Mouse (Mus musculus): Measurements from ENCODE around the gene Tbxa2r.

The Tbxa2r gene

DNA sequence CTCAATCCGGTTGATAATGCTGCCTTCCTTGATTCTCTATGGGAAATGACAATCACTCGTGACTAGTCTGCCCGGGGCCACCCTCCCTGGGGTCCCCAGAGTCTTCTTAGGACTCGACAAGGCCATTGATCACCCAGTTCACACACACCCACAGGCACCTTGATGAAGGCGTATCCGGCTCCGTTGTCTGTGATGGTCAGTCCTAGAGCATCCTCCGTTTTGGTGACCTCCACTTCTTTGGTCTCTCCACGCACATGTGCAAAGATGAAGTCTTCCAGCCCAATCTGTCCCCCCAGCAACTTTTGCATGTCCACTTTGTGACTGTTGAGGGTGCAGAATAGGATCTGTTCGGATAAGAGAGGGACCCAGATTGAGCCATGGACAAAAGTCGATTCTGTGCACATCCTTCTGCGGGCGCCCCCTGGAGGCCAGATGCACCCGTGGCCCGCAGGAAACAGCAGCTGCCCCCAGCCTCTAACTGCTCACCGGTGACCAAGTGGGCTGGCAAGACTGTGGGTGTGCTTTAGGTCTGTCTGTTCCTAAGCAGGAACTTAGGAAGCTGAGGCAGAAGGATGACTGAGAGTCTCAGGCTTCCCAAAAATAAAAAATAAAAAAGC lies 12.9 kb downstream of the Tbxa2r start:
- in situ Hi-C loops (cut with MboI; ENCODE audit: unreplicated experiment in 2 of 2), result loop anchor here (5.0 kb wide), 2 partner anchors 49 to 54 kb away; partner anchors contain the start of genes Pip5k1c (in 1 of the 2) and Tjp3 (in 1 of the 2)

DNA sequence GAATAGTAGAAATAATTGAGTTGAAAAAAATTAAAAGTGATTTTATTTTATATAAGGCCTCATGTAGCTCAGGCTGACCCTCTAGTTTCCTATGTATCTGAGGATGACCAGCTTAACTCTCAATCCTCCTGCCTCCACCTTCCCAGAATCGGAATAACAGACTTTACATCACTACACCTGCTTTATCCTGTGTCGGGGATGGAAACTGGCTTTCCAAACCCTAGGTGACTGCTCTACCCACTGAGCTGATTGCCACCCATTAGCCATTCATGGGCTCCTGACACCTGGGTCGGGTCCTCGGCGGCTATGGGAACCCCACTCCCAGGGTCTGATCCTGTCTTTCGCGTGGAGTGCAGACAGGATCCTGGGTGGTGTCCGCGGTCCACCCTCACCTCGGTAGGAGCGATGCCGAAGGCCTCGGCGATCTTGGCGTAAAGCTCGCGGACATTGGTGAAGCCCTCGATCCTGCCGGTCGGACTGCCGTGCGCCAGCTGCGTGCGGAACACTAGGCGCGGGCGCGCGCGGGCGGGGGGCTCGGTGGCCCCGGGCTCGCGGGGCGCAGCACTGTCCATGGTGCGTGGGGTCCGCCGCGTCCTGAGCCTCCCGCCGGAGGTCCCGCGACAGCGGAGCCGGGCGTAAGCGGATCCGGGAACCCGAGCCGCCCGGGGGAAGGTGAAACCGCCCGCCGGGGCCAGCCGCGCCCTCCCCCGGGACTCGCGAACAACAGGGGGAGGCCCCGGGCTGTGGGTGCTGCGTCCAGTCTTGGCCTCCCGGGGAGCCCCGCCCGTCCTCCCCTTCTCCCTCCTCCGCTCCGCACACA lies 14.4 kb downstream of the Tbxa2r start, which contains the start of gene Gipc3:
Gene Gipc3, minus strand, starts transcription at position 581 of the 820 bp plus-strand sequence.
- in situ Hi-C loops (cut with MboI; ENCODE audit: unreplicated experiment in 2 of 2), result loop anchor here (5.0 kb wide), 2 partner anchors 51 to 56 kb away; partner anchors contain the start of genes Pip5k1c (in 1 of the 2) and Tjp3 (in 1 of the 2)

DNA sequence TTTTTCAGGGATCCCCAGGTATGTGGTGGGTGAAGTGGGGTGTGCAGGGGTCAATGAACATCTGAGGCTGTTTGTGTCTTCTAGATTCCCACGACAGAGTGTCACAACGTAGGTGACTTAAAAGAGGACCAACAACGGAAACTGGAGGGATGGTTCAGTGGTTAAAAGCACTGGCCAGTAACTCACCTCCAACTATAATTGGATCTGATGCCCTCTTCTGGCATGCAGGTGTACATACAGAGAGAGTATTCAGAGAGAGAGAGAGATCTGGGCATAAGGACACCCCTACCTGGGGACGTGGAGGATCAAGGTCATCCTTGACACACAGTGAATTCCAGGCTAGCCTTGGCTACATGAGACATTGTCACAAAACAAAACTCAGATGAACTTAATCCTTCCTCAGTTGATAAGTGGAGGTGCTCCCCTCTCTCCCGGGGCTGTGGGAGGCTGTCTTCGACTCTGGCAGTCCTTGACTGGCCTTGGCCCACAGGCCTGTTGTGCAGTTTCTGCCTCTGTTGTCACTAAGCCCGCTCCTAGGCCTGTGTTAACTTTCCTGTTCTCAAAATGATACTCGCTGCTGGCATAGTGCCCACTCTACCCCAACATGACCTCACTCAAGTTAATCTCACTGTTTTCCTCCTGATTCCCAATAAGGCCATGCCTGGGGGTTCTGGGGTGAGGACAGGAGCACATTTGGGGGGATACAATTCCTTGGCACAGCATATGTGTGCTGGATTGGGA lies 16.1 kb downstream of the Tbxa2r start:
- in situ Hi-C loops (cut with MboI; ENCODE audit: unreplicated experiment in 2 of 2), result loop anchor here (5.0 kb wide), 2 partner anchors 52 to 57 kb away; partner anchors contain the start of genes Pip5k1c (in 1 of the 2) and Tjp3 (in 1 of the 2)

DNA sequence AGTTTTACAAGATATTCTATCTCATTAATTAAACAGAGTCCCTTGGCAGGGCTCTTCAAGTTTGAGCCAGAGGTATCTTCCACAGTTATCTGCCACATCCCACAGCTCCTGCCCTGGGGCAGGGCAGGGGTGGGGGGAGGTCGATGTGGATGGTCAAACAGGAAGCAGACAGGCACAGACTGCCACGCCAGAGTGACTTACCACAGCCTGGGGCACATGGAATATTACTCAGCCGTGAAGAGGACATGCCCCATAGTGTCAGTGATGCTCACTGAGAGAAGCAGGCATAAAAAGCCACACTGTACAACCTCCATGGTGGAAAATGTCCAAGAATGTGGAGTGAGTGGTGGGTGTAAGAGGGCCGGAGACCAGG lies 16.6 kb downstream of the Tbxa2r start:
- in situ Hi-C loops (cut with MboI; ENCODE audit: unreplicated experiment in 2 of 2), result no loop called here

DNA sequence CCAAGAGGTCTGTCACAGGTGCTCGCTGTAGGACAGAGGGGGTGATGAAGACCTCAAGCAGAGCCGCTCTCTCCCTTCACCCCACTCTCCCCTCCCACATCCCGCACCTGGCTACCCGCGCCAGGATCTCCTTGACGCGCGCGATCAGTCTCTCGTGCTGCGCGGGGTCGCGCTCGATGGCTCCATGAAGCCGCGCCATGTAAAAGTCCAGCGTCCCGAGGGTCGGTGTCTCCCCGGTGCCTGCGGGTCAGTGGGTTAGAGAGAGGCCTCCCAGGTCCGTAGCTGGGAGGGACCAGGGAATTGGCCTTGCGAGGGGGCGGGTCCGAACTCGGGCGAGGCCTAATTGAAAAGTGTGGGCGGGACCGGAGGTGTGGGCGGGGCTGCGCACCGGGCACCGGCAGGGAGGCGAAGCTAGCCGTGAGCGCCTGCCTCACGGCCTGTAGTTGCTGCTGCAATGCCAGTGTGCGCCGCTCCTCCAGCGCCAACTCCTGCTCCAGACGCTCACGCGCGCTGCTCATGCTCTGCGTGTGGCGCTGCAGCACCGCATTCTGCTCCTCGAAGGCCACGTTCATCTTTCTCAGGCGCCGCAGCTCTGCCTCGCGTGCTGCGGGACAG lies 18.0 kb downstream of the Tbxa2r start:
- in situ Hi-C loops (cut with MboI; ENCODE audit: unreplicated experiment in 2 of 2), result no loop called here

DNA sequence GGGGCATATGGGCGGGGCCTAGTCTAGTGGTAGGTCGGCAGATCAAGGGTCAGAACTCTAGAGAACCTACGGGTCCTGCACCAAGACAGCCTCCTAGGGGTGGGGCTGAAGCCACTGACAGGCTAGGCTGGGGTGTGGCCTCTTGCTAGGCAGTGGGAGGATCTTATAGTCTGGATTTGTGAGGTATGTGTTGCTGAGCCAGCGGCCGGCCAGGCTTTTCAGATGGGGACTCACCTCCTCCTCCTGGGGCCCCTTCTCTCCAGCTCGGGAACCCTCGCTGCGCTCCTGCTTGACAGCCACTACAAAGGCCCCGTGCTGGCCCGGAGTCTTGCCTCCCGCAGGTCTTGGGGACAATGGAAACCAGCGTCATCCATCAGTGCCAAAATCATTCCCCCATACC lies 20.6 kb downstream of the Tbxa2r start:
- in situ Hi-C loops (cut with MboI; ENCODE audit: unreplicated experiment in 2 of 2), result no loop called here

DNA sequence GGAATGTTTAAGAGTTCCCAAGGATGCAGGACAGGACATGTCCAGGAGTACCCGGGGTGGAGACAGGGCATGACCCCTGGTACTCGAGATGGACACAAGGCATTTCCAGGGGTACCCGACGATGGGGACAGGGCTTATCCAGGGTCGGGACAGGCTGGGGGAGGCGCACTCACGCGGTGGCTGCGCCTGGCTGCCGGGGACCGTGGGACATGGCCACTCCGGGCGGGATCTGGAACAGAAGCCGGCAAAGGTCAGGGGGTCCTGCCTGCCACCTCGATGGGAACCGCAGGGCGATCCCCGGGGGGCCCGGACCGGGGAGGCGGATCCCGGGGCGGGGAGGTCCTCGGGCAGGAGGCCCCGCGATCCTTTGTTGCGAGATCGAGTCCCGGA lies 21.4 kb downstream of the Tbxa2r start:
- in situ Hi-C loops (cut with MboI; ENCODE audit: unreplicated experiment in 2 of 2), result no loop called here

DNA sequence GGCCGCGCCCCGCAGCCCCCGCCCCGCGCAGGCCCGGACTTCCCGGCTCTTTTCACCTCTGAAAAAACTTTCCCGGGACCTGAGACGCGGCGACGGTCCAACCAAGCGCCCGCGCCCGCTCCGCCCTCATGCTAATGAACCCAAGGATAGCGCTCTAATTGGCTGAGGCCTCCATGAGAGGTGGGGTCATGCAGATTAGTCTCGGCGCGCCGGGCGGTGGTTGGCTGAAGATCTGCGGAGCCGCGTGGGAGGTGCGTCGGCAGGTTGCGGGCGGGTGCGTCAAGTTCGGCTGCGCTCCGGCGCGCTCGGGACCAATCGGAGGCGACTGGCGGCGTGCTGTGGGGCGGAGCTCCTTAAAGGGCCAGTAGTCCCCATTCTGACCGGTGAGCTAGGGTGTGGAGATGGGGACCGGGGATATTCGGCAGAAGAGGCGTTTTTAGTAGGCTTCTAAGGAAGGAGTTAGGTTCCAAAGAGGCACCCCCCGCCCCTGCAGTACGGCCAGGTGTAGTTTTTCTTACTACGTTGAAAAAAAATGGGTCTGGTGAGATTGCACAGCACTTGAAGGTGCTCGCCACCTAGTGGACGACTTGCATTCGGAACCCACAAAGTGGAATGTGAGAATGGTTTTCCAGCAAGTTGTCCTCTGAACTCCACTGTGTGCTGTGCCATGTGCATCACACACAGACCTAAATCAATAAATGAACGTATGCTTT lies 22.0 kb downstream of the Tbxa2r start, which contains the start of gene Hmg20b:
Gene Hmg20b, minus strand, starts transcription at position 130 of the 713 bp plus-strand sequence.
- in situ Hi-C loops (cut with MboI; ENCODE audit: unreplicated experiment in 2 of 2), result no loop called here

DNA sequence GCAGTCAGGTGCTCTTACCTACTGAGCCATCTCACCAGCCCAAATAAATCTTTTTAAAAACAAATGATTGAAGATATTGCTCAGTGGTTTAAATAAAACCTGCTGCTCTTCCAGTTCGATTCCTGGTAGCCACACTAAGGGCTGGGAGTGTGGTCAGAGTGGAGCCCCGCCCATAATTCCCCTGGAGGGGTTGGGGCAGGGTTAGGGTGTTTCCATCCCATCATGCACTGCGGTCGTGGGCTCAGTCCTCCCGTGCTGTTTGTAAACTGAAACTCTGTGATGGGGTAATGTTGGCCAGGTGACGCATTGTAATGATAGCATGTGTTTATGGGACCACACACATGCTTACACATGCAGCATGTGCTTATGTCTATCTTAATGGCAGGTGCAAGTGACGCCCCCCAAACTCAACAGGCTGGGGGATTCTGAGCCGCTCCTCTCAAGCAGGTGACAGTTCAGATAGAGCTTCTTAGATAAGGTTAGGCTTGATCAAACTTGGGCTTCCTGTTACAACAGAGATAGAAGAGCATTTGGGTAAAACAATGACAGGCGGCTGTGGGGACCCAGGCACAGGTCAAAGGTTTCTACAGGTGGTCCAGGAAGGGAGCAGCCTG lies 23.3 kb downstream of the Tbxa2r start:
- in situ Hi-C loops (cut with MboI; ENCODE audit: unreplicated experiment in 2 of 2), result no loop called here

DNA sequence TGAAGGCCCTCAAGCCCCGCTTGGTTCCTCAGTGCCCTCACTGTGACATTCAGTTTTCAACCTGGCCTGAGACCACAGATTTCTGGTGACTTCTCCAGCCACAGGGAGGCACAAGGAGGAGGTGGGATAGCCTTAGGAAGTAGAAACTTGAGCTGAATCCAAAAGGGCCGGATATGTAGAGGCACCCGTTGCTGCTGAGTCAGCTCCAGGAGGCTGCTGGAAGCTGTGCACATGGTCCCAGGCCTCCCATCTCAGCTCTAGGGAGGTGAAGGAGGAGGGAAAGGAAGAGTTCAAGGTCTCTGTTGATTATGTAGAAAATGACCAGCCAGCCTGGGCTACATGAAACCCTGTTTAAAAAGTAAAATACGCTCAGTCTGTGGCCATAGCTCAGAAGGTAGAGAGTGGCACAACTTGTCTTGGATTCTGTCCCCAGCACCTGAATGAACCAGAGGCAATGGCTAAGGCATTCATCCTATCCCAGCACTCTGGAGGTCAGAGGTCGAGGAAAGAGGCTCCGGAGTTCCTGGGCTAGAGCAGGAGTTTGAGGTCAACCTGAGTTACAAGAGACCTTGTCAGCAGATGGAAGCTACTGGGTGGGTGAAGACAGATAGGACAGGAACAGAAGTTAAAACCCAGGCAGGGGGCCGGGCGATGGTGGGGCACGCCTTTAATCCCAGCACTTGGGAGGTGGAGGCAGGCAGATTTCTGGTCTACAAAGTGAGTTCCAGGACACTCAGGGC lies 26.4 kb downstream of the Tbxa2r start:
- in situ Hi-C loops (cut with MboI; ENCODE audit: unreplicated experiment in 2 of 2), result no loop called here

DNA sequence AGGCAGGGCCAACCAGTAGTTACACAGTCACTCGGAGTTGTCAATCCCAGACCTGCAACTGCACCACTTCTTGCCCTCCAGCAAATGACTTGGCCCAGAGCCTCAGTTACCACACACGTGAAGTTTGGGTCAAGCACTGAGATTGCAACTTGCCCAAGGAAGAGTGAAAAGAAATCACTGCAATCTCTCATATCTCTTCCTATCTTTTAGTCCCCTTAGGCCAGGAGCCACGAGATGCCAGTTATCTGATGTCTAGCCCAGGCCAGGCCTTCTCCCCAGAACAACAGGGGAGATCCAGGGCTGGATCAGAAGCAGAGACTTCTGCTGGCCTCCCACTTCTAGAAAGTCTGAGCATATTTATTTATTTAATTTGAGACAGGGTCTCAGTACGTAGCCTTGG lies 27.0 kb downstream of the Tbxa2r start:
- in situ Hi-C loops (cut with MboI; ENCODE audit: unreplicated experiment in 2 of 2), result no loop called here

DNA sequence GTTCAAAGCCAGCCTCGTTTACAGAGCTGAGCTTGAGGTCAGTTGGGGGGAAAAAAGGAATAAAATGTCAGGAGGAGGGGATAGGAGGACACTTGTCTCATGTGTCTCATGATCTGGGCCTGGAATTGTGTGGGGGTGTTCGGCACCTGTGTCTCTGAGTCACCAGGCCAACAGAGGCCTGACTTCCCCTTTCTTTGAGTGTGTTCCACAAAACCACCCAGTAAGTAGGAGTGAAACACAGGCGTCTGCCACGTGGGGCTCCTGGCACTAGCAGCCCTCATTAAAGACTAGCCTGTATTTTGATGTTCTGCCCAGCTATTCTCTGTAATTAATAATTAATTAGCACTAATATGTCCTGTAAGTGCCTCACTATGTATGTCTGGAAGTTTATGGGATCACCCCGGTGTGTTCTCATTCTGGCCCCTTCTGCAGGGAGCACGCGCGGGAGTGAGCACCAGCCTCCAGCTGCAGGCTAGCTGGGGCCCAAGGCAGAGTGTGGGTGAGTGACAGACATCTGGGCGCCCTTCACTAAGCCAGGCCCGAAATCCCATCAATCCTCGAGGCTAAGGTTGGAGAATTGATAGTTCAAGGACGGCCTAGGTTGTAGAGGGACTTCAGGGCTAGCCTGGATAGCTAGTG lies 27.9 kb downstream of the Tbxa2r start:
- in situ Hi-C loops (cut with MboI; ENCODE audit: unreplicated experiment in 2 of 2), result no loop called here

DNA sequence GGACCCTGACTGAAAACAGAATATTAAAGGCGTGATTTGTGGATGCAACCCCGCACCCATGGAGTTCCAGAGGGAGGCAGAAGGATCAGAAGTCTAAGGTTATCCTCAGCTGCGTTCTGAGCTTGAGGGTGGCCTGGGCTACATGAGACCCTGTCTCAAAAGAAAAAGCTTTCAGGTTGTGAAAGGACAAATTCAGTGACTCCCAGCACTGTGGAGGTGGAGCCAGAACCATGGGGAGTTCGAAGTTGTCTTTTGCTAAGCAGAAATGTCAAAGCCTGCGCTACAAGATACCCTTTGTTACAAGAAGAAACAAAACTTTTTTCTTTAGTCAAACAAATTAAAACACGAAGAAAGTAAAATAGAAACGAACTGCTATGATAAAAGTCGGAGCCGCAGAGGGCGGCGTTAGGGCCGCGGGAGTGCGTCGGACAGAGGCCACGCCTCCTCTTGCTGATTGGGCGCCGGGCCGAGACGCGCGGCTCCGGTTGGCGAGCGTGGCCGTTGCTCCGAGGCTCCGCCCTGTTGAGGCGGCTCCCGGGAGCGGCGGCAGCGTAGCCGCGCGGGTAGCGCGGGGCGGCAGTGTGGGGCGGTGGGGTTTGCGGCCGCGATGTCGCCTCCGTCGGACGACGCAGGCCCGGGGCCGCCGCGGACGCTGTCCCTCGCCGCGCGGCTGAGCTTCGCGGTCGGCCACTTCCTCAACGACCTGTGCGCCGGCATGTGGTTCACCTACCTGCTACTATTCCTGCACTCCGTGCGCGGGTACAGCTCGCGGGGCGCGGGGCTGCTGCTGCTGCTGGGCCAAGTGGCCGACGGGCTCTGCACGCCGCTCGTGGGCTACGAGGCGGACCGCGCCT lies 28.7 kb downstream of the Tbxa2r start, which contains the start of gene Mfsd12:
Gene Mfsd12, plus strand, starts transcription at position 501 of the 854 bp plus-strand sequence.
- in situ Hi-C loops (cut with MboI; ENCODE audit: unreplicated experiment in 2 of 2), result no loop called here

DNA sequence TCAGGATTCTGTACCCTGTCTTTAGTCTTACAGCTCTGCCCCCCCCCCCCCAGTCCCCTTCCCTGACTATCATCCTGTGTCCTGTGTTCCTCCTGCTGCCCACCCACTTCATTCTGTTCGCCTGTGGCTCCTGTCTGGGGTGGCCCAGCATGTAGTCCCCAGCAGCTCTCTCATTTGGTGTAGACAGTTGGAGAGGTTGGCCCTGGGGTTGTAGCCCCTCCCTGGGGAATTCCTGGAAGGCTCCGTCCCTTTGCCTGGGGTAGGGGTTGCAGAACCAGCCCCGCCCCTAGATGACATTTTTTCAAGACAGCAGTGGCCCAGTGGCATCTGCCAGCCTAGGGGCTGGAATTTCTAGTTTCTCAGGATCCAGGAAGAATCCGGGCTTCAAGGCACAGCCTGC lies 29.7 kb downstream of the Tbxa2r start:
- in situ Hi-C loops (cut with MboI; ENCODE audit: unreplicated experiment in 2 of 2), result no loop called here

DNA sequence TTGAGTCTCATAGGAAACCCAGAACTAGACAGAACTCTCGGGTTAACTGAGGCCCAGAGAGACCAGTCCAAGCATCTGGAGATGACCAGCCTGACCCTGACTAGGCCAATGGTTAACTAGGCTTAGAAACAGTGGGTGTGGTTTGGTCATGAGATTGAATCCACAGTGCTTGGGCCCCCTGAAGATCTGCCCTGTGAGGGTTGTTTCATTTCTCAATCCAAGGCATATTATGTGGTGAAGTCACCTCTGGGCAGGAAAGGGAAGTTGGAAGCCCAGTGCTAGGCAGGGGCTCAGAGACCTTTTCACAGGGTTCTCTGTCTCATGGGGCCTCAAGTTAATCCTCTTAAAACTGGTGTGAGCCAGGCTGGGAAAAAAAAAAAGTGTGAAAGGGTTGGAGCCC lies 30.3 kb downstream of the Tbxa2r start:
- in situ Hi-C loops (cut with MboI; ENCODE audit: unreplicated experiment in 2 of 2), result no loop called here

DNA sequence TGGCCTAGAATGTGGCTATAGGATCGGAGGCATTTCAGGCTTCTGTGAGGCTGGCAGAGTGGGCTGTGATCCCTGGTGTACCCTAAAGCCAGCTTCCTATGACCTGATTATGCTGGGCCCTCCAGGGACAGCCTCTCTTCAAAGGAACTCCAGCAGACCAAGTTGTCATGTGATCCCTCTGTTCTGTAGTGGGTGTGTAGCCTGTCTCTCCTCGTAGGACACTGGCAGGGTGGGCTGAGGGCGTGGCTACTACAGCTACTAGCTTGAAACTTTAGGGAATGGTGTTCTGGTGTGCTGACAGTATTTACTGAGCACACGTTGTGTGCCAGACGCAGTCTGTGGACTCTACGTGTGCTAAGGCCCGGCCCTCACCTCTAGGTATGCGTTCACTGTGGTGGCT lies 32.2 kb downstream of the Tbxa2r start:
- in situ Hi-C loops (cut with MboI; ENCODE audit: unreplicated experiment in 2 of 2), result no loop called here

DNA sequence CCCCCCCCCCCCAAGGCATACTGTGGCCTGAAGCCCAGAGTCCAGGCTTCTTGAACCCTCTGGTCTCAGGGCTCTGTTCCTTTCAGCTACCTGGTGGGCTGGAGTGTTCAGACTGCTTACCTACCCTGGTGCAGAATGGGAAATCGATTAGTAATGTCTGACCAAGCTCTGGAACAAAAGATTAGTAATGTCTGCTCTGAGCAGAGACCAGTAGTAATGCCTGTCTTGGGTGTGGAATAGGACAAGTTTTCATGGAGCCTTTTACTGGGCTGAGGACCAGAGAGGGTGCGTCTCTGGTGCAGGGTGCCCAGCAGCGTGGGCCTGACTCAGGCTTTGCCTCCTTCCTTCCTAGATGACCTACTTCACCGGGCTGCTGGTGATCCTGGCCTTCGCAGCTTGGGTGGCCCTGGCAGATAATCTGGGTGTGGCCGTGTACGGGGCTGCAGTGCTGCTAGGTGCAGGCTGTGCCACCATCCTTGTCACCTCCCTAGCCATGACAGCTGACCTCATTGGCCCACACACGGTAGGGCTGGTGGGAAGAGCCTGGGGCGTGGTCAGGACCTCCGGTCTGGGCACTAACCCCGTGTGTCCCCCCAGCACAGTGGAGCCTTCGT lies 33.9 kb downstream of the Tbxa2r start:
- in situ Hi-C loops (cut with MboI; ENCODE audit: unreplicated experiment in 2 of 2), result no loop called here

Measured in v-Abl transformed pro-B cells (cell line).